Mouse (Mus musculus) lung, postnatal 0 days (tissue): ENCODE results near the gene Thoc6.

Source experiments
- CTCF ChIP-seq: IDR thresholded peaks from 2 replicates; pipeline ENCODE4 v1.5.1; 2016; ENCODE audit warnings: antibody characterized with exemption, mild to moderate bottlenecking
- EP300 ChIP-seq: IDR thresholded peaks from 2 replicates; pipeline ENCODE4 v1.6.1; 2016; ENCODE audit warnings: antibody characterized with exemption, mild to moderate bottlenecking, control low read depth

- no peak for TF ChIP-seq CTCF
- TF ChIP-seq EP300: no peak
Observed at GRCm38 (mm10) chr17:23683856-23684672, 10.4 kb upstream of the Thoc6 start, which contains the start of gene Cldn9.
